Mouse (Mus musculus) liver, adult 2 months (tissue): ENCODE data around the gene Prkcb. TPM values are rescaled to one million over a fixed set of nuclear protein-coding genes. Genes with fewer than 3 reads are reported as not detected.

Source experiments
- DNase-seq: peaks from one replicate; pipeline ENCODE4 v3.0.0-alpha.2; 2011; ENCODE audit warnings: low read depth, low spot score; ENCODE audit errors: extremely low read depth
- H3K27ac ChIP-seq: fragments of 200-500 bp; replicated peaks from 2 replicates; pipeline ENCODE4 v1.5.1; 2012; ENCODE audit warnings: low read depth, mild to moderate bottlenecking, control low read depth, inconsistent platforms, low read length; ENCODE audit not compliant: insufficient read depth
- H3K27me3 ChIP-seq: fragments of 200-500 bp; 2 replicates; pipeline ENCODE4 v1.6.1; 2012; ENCODE audit warnings: mild to moderate bottlenecking, moderate library complexity, low read length, inconsistent platforms; ENCODE audit not compliant: control insufficient read depth, insufficient read depth
- H3K36me3 ChIP-seq: fragments of 200-500 bp; 2 replicates; pipeline ENCODE4 v1.6.1; 2012; ENCODE audit warnings: low read length, inconsistent platforms; ENCODE audit not compliant: control insufficient read depth, insufficient read depth
- H3K4me1 ChIP-seq: fragments of 200-500 bp; 2 replicates; pipeline ENCODE4 v1.6.1; 2011; ENCODE audit warnings: low read length; ENCODE audit not compliant: control insufficient read depth, insufficient read depth
- H3K4me3 ChIP-seq: fragments of 200-500 bp; 2 replicates; pipeline ENCODE4 v1.5.1; 2011; ENCODE audit warnings: low read depth, mild to moderate bottlenecking, control low read depth, low read length, moderate library complexity; ENCODE audit not compliant: insufficient read depth
- H3K79me2 ChIP-seq: fragments of 200-500 bp; 2 replicates; pipeline ENCODE4 v1.6.1; 2012; ENCODE audit warnings: inconsistent platforms, mild to moderate bottlenecking, low read length, moderate library complexity; ENCODE audit not compliant: control insufficient read depth, insufficient read depth
- H3K9ac ChIP-seq: fragments of 200-500 bp; 2 replicates; pipeline ENCODE4 v1.6.1; 2012; ENCODE audit warnings: low read depth, mild to moderate bottlenecking, control low read depth, inconsistent platforms, low read length
- CTCF ChIP-seq: fragments of 200-500 bp; IDR thresholded peaks from 2 replicates; pipeline ENCODE4 v1.5.1; 2011; ENCODE audit warnings: low read depth, low read length, control low read depth
- POLR2A ChIP-seq: fragments of 200-500 bp; IDR thresholded peaks from 2 replicates; pipeline ENCODE4 v1.6.1; 2011; ENCODE audit warnings: low read length, control low read depth; ENCODE audit not compliant: insufficient read depth; ENCODE audit errors: extremely low read depth
- WGBS: fragments of 180-500 bp; shearing (Covaris S2); methylation state at CpG from one replicate; pipeline ENCODE4 v1.1.7; 2018; 5-methylcytosine and 5-hydroxymethylcytosine counted together
- polyA plus RNA-seq: library from polyadenylated mRNA; depleted of rRNA; stranded (reverse); fragments of >200 nt; gene quantifications from 2 replicates; pipeline ENCODE4 v1.2.3, GENCODE M21; 2012
- total RNA-seq: library from RNA; depleted of rRNA; stranded (reverse); fragments of >200 nt; gene quantifications from 2 replicates; pipeline ENCODE4 v1.2.3, GENCODE M21; 2014

Gene Prkcb
- total and polyA plus RNA-seq, 2 experiments: 2.5 to 3.7 TPM

DNA sequence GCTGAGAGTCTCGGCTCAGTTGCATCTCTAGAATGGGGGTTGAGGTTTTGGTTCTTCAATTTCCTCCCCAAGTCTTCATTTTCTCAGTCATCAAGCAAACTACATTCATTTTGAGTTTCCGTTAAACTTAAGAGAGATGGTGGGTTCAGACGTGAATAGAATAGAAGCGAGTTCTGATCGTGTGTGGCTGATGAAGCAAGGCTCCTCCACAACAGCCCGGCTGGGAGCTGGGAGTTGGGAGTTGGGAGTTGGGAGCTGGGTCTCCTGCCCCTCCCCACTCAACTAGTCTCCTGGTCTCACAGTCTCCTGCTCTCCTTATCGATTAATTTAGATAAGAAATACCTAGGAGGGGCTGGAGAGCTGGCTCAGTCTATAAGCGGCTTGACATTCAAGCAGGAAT is 44.0 kb upstream of the Prkcb start:
- no peaks in the 10 kb centered on the region for H3K79me2 ChIP-seq
- H3K27ac ChIP-seq: no peak overlapping the region
- H3K36me3 ChIP-seq: no peaks in the 10 kb centered on the region
- no peaks in the 10 kb centered on the region for H3K4me1 ChIP-seq
- no peak overlapping the region for H3K9ac ChIP-seq
- 70% methylated on average over 8 of the region's 8 CpGs for WGBS
- no peak for TF ChIP-seq POLR2A
- DNase-seq: no peak
- no peaks in the 10 kb centered on the region for H3K27me3 ChIP-seq
- no peak overlapping the region for H3K4me3 ChIP-seq

DNA sequence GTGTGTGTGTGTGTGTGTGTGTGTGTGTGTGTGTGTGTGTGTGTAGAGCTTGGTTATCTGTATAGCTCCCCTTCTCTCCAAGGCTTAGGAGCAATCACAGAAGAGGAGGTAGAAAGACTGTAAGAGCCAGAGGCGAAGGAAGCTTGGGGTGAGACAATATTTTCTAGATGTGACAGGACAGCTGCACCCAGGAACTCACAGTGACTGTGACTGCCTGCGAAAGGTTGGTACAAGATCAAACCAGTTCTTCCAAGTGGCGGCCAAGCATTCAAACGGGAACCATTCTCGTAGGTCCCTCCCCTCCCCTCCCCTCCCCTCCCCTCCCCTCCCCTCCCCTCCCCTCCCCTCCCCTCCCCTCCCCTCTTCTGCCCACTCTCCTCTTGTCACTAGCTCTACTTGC is 42.6 kb upstream of the Prkcb start:
- Histone ChIP-seq H3K36me3 (no peaks in the 10 kb centered on the region), H3K79me2 (no peaks in the 10 kb centered on the region), H3K4me3 (no peak overlapping the region), H3K27me3 (no peaks in the 10 kb centered on the region), H3K9ac (no peak overlapping the region), H3K4me1 (no peaks in the 10 kb centered on the region), H3K27ac (no peak overlapping the region)
- no peak for TF ChIP-seq CTCF
- no peak for TF ChIP-seq POLR2A
- no peak for DNase-seq
- WGBS: 64% methylated on average over 5 of the region's 5 CpGs

DNA sequence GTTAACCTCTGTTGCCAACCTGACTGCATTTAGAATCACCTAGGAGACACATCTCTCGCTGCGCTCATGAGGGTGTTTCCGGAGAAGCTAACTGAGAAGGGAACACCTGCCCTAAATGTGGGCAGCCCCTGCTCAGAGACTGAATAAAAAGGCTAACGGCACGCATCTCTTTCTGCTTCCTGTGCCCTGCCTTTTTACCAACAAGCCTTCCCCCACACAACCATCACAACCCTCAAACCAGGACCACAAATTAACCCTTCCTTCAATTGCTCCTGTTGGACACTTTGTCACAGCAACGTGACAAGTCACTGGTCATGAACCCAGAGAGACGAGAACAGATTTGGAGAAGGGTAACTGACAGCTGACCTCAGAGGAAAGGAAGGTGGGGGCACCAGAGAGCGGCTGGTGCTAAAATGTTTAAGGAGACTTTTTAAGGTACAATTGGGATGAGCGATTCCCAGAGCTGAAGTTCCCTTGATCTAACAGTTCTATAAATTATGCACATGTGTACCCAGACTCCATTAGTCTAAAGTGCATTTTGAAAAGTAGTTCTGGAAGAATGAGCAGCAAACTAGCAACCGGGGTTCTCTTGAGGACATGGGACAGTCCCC is 41.2 kb upstream of the Prkcb start:
- H3K79me2 ChIP-seq: no peaks in the 10 kb centered on the region
- no peak overlapping the region for H3K9ac ChIP-seq
- H3K4me1 ChIP-seq: no peaks in the 10 kb centered on the region
- no peak overlapping the region for H3K27ac ChIP-seq
- TF ChIP-seq POLR2A (no peak), CTCF (no peak)
- no peak for DNase-seq
- no peak overlapping the region for H3K4me3 ChIP-seq
- H3K27me3 ChIP-seq: no peaks in the 10 kb centered on the region
- H3K36me3 ChIP-seq: no peaks in the 10 kb centered on the region
- 80% methylated on average over 10 of the region's 10 CpGs for WGBS

DNA sequence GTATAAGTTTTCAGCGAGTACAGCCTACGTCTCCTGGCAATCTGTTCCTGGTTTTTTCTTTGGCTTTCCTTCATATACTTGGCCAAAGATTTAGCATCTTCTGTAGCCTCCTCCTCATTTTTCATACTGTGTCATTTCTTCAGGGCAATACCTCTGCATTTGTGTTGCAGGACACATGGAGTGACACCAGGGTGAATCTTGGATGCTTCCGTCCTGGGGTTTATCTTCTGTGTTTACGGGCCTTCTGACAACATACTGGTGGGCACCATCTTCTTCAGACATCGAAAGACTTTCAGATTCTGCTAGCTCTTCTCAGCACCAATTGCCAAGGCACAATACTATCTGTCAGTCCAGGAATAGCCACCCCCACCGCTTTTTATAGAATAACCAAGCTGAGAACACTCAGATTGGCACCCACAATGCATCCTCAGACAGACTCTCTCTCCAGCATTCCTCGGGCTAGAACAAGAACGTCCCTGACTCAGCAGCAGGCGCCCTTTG is 39.2 kb upstream of the Prkcb start:
- Histone ChIP-seq H3K9ac (no peak overlapping the region), H3K4me1 (no peaks in the 10 kb centered on the region), H3K36me3 (no peaks in the 10 kb centered on the region), H3K79me2 (no peaks in the 10 kb centered on the region), H3K4me3 (no peak overlapping the region), H3K27ac (no peak overlapping the region), H3K27me3 (no peaks in the 10 kb centered on the region)
- WGBS: 86% methylated on average over 9 of the region's 9 CpGs
- no peak for DNase-seq
- TF ChIP-seq POLR2A (no peak), CTCF (no peak)

DNA sequence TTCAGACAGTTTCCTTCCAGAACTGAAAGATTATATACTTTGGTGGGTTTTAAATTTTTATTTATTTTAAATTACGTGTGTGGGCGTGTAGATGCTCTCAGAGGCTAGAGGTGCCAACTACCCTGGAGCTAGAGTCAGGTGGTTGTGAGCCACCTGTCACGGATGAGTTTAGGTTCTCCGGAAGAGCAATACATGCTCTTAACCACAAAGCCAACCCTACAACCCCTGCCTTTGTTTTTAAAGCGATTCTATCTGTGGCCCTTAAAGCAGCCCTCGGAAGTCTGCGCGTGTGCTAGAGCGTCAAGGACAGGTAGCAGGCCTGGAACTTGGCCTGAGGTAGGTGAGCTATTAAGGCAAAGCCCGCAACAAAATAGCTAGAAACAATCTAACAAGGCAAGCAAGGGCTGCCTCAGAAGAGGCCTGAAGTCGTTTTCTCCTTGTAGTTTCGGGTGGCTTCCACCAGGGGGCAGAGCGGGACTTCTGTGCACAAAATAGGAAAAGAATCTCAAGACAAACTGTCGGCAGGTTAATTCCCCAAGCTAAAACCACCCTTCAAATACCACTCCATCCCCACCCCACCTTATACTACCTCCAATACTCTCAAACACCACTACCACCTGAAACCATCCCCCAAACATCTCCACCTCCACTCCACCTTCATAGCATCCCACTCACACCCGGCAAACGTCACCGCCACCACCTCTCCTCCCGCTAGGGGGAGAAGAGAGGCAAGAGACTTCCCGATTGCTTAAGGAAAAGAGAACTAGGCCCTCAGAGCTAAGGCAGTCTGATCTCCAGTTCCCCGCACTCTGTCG is 37.1 kb upstream of the Prkcb start:
- 27% methylated on average over 21 of the region's 21 CpGs for WGBS
- no peak overlapping the region for H3K9ac ChIP-seq
- TF ChIP-seq CTCF: peak; percentile 81
- no peak for TF ChIP-seq POLR2A
- no peaks in the 10 kb centered on the region for H3K27me3 ChIP-seq
- no peak overlapping the region for H3K27ac ChIP-seq
- no peaks in the 10 kb centered on the region for H3K36me3 ChIP-seq
- no peaks in the 10 kb centered on the region for H3K4me1 ChIP-seq
- DNase-seq: peak; percentile 35
- no peak overlapping the region for H3K4me3 ChIP-seq
- no peaks in the 10 kb centered on the region for H3K79me2 ChIP-seq

DNA sequence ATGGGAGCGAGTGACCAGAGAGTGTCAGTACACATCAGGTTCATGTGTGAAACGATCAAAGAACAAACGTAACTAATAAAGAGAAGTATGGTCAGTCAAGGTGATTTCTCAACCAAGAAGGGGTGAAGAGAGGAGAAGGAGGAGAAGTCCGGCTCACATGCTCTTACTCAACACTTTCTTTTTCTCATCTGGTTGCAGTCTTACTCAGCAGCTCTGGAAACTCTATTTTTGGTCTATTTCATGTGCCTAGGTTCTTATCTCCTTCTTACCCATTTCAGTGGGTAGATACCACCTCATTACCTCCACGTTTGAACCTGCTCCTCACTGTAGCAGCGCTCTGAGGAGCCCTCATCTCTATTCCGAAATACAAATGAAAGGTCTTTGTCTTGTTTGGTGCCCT is 31.8 kb upstream of the Prkcb start:
- WGBS: 69% methylated on average over 7 of the region's 7 CpGs
- Histone ChIP-seq H3K4me3 (no peak overlapping the region), H3K27ac (no peak overlapping the region), H3K4me1 (no peaks in the 10 kb centered on the region), H3K36me3 (no peaks in the 10 kb centered on the region), H3K79me2 (no peaks in the 10 kb centered on the region), H3K9ac (no peak overlapping the region), H3K27me3 (no peaks in the 10 kb centered on the region)
- DNase-seq: peak; percentile 10
- no peak for TF ChIP-seq CTCF
- no peak for TF ChIP-seq POLR2A
